Mouse (Mus musculus): ENCODE data around the gene D1Ertd622e.

- no peak for TF ChIP-seq CTCF (IDR thresholded peaks at IDR 0.05; ENCODE audit: low read depth)
- no peak for TF ChIP-seq EP300 (IDR thresholded peaks at IDR 0.05; ENCODE audit: low read depth)
Observed at GRCm38 (mm10) chr1:97562867-97563266, 99.0 kb downstream of the D1Ertd622e start.

Data from liver, embryonic 14.5 days (tissue).